Mouse (Mus musculus) left cerebral cortex, adult 8-10 months (tissue): ENCODE data around the gene Slc6a21. TPM values are rescaled to one million over a fixed set of nuclear protein-coding genes. Genes with fewer than 3 reads are reported as not detected.
A peak's percentile ranks its signal among the peaks of the same experiment; 100 is the strongest.

Experiments
- DNase-seq, 2 experiments: peaks; one replicate each; pipeline ENCODE4 v3.0.0; 2022; ENCODE audit warnings: low spot score in 2 of 2
- total RNA-seq, 4 experiments: library from RNA; stranded (reverse); gene quantifications; 2 replicates each; pipeline ENCODE4 v1.2.4; 2022

Gene Slc6a21
- total RNA-seq: under 1 TPM in 3 of 4 experiments, not detected in 1; 0.19 to 0.55 (median 0.34) TPM

- DNase-seq: peak in 1 of 2 experiments; percentile 65
Observed at GRCm38 (mm10) chr7:45277136-45277760, at the start of gene Slc6a21. Slc6a21 (plus strand) TSS chr7:45277513.

GRCm38 (mm10) chr7:45228548-45228947 is 48.8 kb upstream of the Slc6a21 start:
- no peak for DNase-seq

GRCm38 (mm10) chr7:45229046-45229445 is 48.3 kb upstream of the Slc6a21 start:
- no peak for DNase-seq

- DNase-seq: no peak
Observed at GRCm38 (mm10) chr7:45229459-45230203, 47.7 kb upstream of the Slc6a21 start.

- no peak for DNase-seq
Observed at GRCm38 (mm10) chr7:45231192-45231591, 46.1 kb upstream of the Slc6a21 start.

DNA sequence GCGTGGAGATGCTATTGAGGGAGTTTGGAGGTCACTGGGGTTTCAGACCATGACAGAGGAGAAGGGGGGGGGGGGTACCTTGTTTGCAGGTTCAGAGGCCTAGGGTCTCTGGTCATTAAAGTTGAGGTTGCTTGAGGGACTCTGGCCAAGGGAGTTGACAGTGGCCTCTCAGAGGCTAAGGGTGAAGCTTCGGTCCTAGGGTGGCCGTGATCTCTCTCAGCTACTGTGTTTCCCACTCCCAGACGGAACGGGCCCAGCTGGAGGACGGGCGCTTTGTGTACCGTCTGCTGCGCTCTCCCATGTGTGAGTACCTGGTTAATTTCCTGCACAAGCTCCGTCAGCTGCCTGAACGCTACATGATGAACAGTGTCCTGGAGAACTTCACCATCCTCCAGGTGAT is 45.4 kb upstream of the Slc6a21 start:
- DNase-seq: no peak

DNA sequence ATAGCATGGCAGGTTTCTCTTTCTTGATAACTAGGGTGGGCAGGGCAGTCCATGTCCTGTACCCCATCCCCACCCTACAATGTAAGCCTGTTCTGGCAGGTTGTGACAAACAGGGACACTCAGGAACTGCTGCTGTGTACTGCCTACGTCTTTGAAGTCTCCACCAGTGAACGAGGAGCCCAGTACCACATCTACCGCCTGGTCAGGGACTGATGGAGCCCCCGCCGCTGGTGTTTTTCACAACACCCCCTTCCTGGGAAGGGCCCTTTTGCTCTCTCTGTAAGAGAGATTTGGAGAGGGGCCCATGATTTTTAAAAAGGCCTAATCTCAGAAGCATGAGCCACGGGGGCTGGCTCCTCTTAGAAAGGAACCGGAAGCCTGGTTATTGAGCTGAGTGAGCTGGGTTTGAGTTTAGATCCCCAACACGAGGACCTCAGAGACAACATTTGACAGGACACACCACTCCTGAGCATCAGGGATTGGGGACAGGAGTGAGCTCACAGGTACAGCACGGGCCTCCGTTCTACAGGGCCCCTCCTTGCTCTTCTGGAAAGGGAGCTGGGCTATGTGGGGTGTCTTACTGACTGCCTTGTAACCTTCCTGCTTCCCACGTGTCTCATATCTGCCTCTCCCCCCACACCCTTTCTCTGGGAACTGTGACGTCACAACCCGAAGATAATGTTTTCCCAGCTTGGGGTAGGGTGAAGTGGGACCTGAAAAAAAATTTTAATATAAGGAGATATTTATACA is 44.4 kb upstream of the Slc6a21 start:
- peak; percentile 28 to 66 for DNase-seq

GRCm38 (mm10) chr7:45233580-45234332 is 43.6 kb upstream of the Slc6a21 start:
- peak; percentile 46 to 89 for DNase-seq

DNA sequence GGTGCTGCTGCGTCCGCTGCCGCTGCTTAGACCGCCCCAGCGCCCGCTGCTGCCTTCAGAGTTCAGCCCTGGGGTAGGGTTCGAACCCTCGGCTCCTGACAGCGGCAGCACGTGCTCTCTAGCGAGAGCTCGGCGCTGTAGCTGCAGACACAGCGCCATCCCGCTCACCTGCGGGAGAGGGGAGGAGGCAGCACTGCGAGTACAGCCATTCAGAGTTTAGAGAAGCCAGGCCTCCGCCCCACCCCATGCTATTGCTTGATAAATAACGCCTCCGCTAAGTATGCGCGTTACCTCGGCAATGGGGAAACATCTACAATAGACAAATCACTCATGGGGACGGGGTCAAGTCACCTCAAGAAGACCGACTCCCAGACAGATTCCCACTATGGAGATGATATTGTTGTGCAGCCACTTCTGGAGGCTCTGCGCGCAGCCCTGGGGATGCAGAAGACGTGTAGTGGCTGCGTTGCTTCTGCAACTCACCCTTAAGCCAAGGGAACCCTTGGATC is 42.9 kb upstream of the Slc6a21 start:
- peak in 1 of 2 experiments; percentile 44 for DNase-seq

DNA sequence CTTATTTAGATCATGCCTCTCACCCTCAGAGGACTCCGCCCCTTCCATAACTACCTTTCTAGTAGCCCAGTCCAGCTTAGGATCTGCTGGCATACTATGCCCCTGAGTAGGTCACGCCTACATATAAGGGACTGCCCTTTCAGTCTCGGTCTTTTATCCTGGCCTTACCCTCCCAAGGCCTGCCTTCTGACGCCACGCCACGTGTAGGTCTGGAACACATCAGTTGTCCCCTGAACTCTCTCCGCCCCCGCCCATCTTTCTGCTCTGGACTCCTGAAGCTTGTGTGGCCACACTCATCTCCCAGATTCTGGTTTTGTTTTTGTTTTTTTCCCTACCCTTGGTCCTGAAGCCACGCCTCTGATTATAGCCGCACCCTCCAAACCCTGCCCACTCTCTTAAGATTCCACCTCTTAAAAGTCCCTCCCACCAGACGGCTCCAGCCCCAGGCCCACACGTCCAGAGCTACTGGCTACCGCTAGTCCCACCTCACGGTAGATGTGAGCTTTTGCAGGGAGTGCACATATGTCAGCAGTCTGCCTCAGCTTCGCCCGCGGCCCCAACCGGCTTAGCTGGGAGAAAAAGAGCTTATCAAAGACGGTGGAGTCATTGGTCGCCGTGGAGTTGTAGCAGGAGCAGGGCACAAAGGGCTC is 42.3 kb upstream of the Slc6a21 start:
- DNase-seq: no peak

GRCm38 (mm10) chr7:45235656-45236180 is 41.6 kb upstream of the Slc6a21 start:
- DNase-seq: no peak

DNA sequence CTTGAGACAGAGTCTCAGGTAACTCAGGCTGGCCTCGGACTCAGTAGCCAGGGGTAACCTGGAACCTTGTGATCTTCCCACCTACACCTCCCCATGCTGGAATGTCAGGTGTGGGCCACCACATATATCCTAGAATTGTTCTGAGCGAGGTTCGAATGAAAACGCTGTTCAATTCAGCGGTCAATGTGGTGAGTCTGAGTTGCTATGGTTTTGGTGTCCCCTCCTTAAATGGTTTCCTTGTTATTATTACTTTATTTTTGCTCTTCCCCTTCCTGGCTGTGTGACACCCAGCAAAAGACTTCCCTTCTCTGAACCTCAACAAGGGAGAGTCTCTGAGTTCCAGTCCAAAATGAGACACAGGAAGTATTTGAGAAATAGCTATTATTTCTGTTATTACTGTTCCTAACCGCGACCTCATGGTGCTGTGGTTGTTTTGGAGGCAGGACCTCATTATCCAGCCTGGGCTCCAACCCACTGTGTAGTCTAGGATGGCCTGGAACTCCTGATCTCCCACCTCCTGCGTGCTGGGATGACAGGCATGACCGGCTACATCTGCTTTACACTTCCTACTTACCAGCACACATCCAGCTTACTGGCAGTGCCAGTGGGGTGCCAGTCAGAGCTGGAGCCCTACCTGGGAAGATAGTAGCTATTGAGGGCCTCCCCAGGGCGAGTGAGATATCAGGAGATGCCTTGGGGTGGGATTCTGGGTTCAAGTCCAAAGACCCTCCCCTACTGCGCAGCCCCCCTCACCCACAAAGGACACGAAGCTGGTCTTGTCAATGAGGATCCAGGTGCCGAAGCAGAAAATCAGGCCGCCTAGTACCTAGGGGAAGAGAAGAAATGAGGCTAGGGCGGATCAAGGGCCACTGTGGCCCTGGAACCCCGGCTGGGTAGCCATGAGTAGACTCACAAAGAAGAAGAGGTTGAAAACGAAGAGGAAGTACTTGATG is 39.3 kb upstream of the Slc6a21 start:
- DNase-seq: no peak

- DNase-seq: no peak
Observed at GRCm38 (mm10) chr7:45238723-45239496, 38.4 kb upstream of the Slc6a21 start, which contains the start of gene Cd37. Cd37 (minus strand) TSS chr7:45239115.

GRCm38 (mm10) chr7:45240109-45240508 is 37.2 kb upstream of the Slc6a21 start:
- DNase-seq: no peak

DNA sequence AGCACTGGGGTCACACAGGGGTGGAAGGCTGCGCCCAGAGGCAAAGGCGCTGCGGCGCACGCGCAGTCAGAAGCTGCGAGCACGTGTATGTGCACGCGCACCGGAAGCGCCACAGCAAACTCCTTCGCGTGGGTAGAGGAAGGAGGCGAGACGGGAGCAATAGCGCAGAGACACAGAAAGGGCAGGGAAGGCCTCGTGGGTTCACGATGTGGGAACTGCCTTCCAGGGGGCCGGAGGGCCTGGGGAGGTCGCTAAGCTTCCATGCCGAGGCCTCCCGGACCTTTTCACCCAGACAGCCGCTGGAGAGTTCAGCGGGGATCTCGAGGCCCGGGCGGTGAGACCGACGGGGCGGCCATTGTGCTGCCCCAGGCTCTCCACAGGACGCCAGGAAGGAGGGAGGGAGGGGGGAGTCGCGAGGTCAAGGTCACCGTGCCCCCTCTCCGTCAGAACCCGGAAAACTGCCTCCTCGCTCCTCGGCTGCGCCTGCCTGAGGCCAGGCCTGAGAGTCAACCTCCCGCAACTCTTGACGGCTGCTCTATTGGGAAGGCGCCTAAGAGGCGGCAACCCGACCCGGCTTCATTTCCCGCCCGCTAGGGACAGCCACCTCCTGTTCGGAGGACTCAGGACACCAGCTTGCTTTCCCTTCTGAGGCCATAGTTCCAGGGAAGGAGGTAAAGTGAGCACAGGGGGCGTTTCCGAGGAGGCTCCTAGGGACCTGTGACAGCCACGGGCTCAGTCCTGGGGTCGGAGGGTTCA is 36.5 kb upstream of the Slc6a21 start, which contains the start of gene Slc6a16:
Gene Slc6a16 (plus strand): TSS at position 453 of the 756 bp plus-strand sequence.
- peak; percentile 47 to 53 for DNase-seq

- no peak for DNase-seq
Observed at GRCm38 (mm10) chr7:45241389-45241749, 35.9 kb upstream of the Slc6a21 start.

- DNase-seq: no peak
Observed at GRCm38 (mm10) chr7:45247666-45248065, 29.6 kb upstream of the Slc6a21 start.

DNA sequence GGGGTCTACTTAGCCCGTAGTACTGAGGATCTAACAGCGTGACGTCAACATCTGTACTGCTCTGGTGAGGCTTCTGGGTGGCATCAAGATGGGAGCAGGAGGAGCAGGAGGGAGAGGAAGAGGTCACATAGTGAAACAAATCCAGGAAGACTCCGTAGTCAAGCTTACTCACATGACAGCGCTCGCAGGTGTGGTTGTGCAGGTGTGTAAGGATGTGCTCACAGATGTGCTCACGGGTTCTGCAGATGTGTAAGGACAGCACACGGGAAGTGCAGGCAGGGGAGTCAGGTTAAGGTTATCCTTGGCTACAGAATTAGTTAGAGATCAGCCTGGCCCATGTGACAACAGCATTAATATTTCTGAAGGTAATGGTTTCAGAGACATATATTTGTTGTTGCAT is 23.5 kb upstream of the Slc6a21 start:
- no peak for DNase-seq
